Mouse (Mus musculus) embryonic facial prominence, embryonic 13.5 days (tissue): ENCODE results near the gene Bdh1. TPM values are rescaled to one million over a fixed set of nuclear protein-coding genes. Genes with fewer than 3 reads are reported as not detected.
"Not testable (repeated sequence)": the region's sequence is repeated elsewhere in the genome, so short reads cannot be mapped to it uniquely, and the experiment has no call there.

ENCODE experiments used
- ATAC-seq: fragments of 200-750 bp; cut with Nextera tagmentation; 2 replicates; pipeline ENCODE4 v1.8.0; 2017; ENCODE audit warnings: low read depth; ENCODE audit not compliant: insufficient number of reproducible peaks, insufficient read depth, low FRiP score, low TSS enrichment
- H3K27ac ChIP-seq: fragments of 300-500 bp; sonication (generic); 2 replicates; pipeline ENCODE4 v1.5.1; 2015; ENCODE audit warnings: moderate library complexity, mild to moderate bottlenecking, inconsistent platforms
- H3K27me3 ChIP-seq: fragments of 300-500 bp; sonication (generic); 2 replicates; pipeline ENCODE4 v1.6.1; 2015; ENCODE audit warnings: mild to moderate bottlenecking, inconsistent platforms
- H3K36me3 ChIP-seq: fragments of 300-500 bp; sonication (generic); 2 replicates; pipeline ENCODE4 v1.6.1; 2015; ENCODE audit warnings: mild to moderate bottlenecking, inconsistent platforms
- H3K4me1 ChIP-seq: fragments of 300-500 bp; sonication (generic); 2 replicates; pipeline ENCODE4 v1.6.1; 2015; ENCODE audit warnings: inconsistent platforms
- H3K4me2 ChIP-seq: fragments of 300-500 bp; sonication (generic); 2 replicates; pipeline ENCODE4 v1.6.1; 2015; ENCODE audit warnings: moderate library complexity, mild to moderate bottlenecking, inconsistent platforms
- H3K4me3 ChIP-seq: fragments of 300-500 bp; sonication (generic); 2 replicates; pipeline ENCODE4 v1.5.1; 2015; ENCODE audit warnings: mild to moderate bottlenecking, inconsistent platforms
- H3K9ac ChIP-seq: fragments of 300-500 bp; sonication (generic); 2 replicates; pipeline ENCODE4 v1.6.1; 2015; ENCODE audit warnings: mild to moderate bottlenecking, inconsistent platforms
- H3K9me3 ChIP-seq: fragments of 300-500 bp; sonication (generic); 2 replicates; pipeline ENCODE4 v1.6.1; 2016; ENCODE audit warnings: inconsistent platforms
- WGBS: fragments of 180-500 bp; shearing (Covaris S2); methylation state at CpG from one replicate; pipeline ENCODE4 v1.1.7; 2015; ENCODE audit warnings: mixed read lengths; 5-methylcytosine and 5-hydroxymethylcytosine counted together
- polyA plus RNA-seq: library from polyadenylated mRNA; unstranded; fragments of >200 nt; fragmentation: Nextera tagmentation; extraction: Ambion mirVana; gene quantifications from 2 replicates; pipeline ENCODE4 v1.2.1, GENCODE M21; 2015

The Bdh1 gene
- 23.7 and 31.9 TPM in 2 replicates for polyA plus RNA-seq

GRCm38 (mm10) chr16:31422000-31422399 is at the start of gene Bdh1:
TSS of gene Bdh1 (plus strand) at chr16:31422280.
- Histone ChIP-seq H3K4me1 (no peaks in the 10 kb centered on the region), H3K4me2 (no peak within 1 kb of the TSS), H3K27me3 (peaks cover 7% of the 10 kb centered on the region), H3K9me3 (no peaks in the 10 kb centered on the region), H3K36me3 (no peaks in the 10 kb centered on the region), H3K9ac (no peak within 1 kb of the TSS), H3K4me3 (no peak within 1 kb of the TSS), H3K27ac (no peak within 1 kb of the TSS)
- ATAC-seq: no peak
- 45% methylated on average over 9 of the region's 9 CpGs for WGBS

DNA sequence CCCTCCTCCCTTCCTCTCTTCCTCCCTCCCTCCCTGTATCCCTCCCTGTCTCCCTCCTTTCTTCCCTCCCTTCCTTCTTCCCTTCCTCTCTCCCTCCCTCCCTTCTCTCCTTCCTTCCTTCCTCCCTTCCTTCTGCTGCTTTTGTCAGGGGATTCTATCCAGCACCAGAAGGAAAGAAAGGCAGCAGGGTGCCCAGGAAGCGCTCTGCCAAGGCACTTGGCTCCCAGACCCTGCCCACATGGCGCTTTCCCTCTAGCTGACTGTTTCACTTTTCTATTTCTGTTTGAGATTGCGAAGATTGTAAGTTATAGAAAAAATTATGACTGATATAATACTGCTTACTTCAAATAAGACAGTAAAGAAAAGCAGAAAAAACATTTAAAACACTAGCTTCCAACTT is 49.8 kb upstream of the Bdh1 start:
- not testable (repeated sequence) for H3K27ac ChIP-seq, H3K4me3 ChIP-seq, H3K9ac ChIP-seq, H3K9me3 ChIP-seq, H3K4me2 ChIP-seq, H3K36me3 ChIP-seq, H3K4me1 ChIP-seq, H3K27me3 ChIP-seq, ATAC-seq
- WGBS: 85% methylated on average over 3 of the region's 3 CpGs

DNA sequence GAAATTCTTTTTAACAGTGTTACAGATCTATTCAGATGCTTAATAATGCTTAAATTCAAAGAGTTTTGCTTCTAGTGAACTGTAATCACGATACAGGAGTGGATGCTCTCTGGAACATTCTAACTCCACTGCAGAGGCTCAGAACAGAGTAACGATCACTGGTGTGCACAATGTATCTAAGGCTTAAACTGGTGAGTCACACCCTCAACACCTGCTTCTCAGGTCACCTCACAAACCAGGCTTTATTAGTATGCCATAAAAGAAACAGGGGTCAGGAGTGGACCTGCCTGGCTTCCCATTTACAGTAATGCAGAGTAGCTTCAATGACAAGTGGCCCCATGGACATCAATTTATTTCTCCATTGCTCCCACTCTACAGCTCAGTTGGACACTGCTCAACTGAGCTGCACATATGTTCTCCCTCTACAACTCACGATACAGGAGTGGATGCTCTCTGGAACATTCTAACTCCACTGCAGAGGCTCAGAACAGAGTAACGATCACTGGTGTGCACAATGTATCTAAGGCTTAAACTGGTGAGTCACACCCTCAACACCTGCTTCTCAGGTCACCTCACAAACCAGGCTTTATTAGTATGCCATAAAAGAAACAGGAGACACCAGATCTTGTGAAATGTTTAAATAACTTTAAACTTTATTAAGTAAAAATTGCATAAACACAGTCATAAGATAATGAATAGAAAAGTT is 46.0 kb upstream of the Bdh1 start:
- H3K4me3 ChIP-seq, ATAC-seq, H3K4me1 ChIP-seq, H3K27ac ChIP-seq, H3K36me3 ChIP-seq, H3K27me3 ChIP-seq, H3K9ac ChIP-seq, H3K4me2 ChIP-seq, H3K9me3 ChIP-seq: not testable (repeated sequence)
- 76% methylated on average over 4 of the region's 4 CpGs for WGBS

DNA sequence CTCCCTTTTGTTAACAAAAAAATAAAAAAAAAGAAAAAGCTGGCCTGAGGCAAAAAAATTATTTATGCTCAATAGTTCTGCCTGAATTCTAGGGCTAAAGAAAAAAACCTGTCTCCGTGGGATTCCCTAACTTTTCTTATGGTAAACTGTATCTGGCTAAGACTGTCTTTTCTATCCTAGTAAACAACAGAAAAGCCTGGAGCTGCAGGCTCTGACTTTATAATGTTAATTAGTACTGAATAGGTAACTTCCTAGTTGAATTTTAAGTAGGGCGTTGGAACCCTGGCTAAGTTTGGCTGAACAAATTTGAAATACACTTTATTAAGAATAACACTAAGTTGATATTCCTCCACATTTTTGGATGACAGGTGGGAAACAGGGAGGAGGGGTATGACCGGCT is 33.8 kb upstream of the Bdh1 start:
- H3K27ac ChIP-seq: not testable (repeated sequence)

GRCm38 (mm10) chr16:31399231-31399630 is 22.8 kb upstream of the Bdh1 start:
- 58% methylated on average over 2 of the region's 2 CpGs for WGBS
- H3K4me3 ChIP-seq: no peak overlapping the region
- H3K4me2 ChIP-seq: no peak overlapping the region

More for the DNA sequence above, 33.8 kb upstream of the Bdh1 start:
- H3K4me2 ChIP-seq, H3K9me3 ChIP-seq, H3K9ac ChIP-seq, ATAC-seq, H3K27me3 ChIP-seq, H3K4me1 ChIP-seq, H3K36me3 ChIP-seq, H3K4me3 ChIP-seq: not testable (repeated sequence)
- WGBS: 69% methylated on average over 3 of the region's 3 CpGs

GRCm38 (mm10) chr16:31400908-31401692 is 21.0 kb upstream of the Bdh1 start:
- H3K9ac ChIP-seq: no peak overlapping the region
- H3K27ac ChIP-seq: no peak overlapping the region; the same call in 1 of the 2 replicates
- peaks cover 5% of the 10 kb centered on the region; the same call in 1 of the 2 replicates for H3K4me1 ChIP-seq
- 81% methylated on average over 11 of the region's 11 CpGs for WGBS
- H3K4me3 ChIP-seq: no peak overlapping the region
- no peak overlapping the region for H3K4me2 ChIP-seq
- no peaks in the 10 kb centered on the region for H3K27me3 ChIP-seq
- ATAC-seq: no peak
- peaks cover 4% of the 10 kb centered on the region; the same call in 1 of the 2 replicates for H3K9me3 ChIP-seq
- H3K36me3 ChIP-seq: no peaks in the 10 kb centered on the region

More at GRCm38 (mm10) chr16:31399231-31399630, 22.8 kb upstream of the Bdh1 start:
- ATAC-seq: no peak
- Histone ChIP-seq H3K9me3 (peaks cover 4% of the 10 kb centered on the region; the same call in 1 of the 2 replicates), H3K4me1 (peaks cover 5% of the 10 kb centered on the region; the same call in 1 of the 2 replicates), H3K27ac (no peak overlapping the region), H3K27me3 (no peaks in the 10 kb centered on the region), H3K9ac (no peak overlapping the region), H3K36me3 (no peaks in the 10 kb centered on the region)

GRCm38 (mm10) chr16:31402096-31402495 is 20.0 kb upstream of the Bdh1 start:
- H3K4me3 ChIP-seq: no peak overlapping the region
- no peak for ATAC-seq
- H3K27me3 ChIP-seq: no peaks in the 10 kb centered on the region
- H3K27ac ChIP-seq: no peak overlapping the region
- H3K4me2 ChIP-seq: no peak overlapping the region
- 32% methylated on average over 8 of the region's 8 CpGs for WGBS
- H3K36me3 ChIP-seq: no peaks in the 10 kb centered on the region
- H3K9me3 ChIP-seq: peaks cover under 1% of the 10 kb centered on the region; the same call in 1 of the 2 replicates
- H3K4me1 ChIP-seq: peaks cover 5% of the 10 kb centered on the region; the same call in 1 of the 2 replicates
- H3K9ac ChIP-seq: no peak overlapping the region

DNA sequence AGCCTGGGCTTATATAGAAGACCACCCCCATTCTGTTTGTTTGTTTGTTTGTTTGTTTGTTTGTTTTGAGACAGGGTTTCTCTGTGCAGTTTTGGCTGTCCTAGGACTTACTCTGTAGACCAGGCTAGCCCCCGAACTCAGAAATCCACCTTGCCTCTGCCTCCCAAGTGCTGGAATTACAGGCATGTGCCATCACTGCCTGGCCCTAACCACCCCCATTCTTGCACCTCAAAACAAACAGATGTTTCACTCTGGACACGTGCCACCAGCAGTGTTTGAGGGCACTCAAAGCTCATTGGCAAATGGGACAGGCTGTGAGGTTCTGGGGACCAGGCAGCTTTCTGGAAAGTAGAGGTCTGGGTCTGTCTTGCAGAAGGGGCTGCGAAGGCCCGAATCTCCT is 18.1 kb upstream of the Bdh1 start:
- H3K27ac ChIP-seq: no peak overlapping the region
- ATAC-seq: no peak
- H3K27me3 ChIP-seq: no peaks in the 10 kb centered on the region
- no peak overlapping the region for H3K4me3 ChIP-seq
- WGBS: 87% methylated on average over 4 of the region's 4 CpGs
- no peaks in the 10 kb centered on the region for H3K36me3 ChIP-seq
- peaks cover 5% of the 10 kb centered on the region; the same call in 1 of the 2 replicates for H3K4me1 ChIP-seq
- no peak overlapping the region for H3K4me2 ChIP-seq
- H3K9ac ChIP-seq: no peak overlapping the region
- H3K9me3 ChIP-seq: no peaks in the 10 kb centered on the region

DNA sequence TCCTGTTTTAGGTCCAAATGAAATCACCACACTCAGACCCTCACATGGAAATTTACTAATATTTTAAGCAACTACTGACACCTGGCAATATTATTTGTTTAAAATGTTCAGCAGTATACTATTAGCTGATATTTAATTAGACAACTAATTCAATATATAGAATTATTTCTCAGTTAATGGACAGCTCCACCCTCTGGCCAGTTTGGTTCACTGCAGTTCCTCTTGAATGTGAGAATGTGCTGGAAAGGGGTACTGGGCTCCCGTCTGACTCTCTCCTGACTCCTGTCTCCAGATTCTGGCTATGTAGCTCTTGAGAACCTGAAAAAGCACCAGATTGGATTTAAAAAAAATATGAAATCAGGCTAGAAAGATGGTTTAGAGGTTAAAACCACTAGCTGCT is 17.0 kb upstream of the Bdh1 start:
- H3K27me3 ChIP-seq: no peaks in the 10 kb centered on the region
- ATAC-seq: no peak
- H3K27ac ChIP-seq: no peak overlapping the region
- H3K4me3 ChIP-seq: no peak overlapping the region
- WGBS: 75% methylated on average over 1 of the region's 1 CpGs
- H3K36me3 ChIP-seq: no peaks in the 10 kb centered on the region
- no peak overlapping the region for H3K4me2 ChIP-seq
- H3K4me1 ChIP-seq: peaks cover 5% of the 10 kb centered on the region; the same call in 1 of the 2 replicates
- no peaks in the 10 kb centered on the region for H3K9me3 ChIP-seq
- H3K9ac ChIP-seq: no peak overlapping the region

- no peaks in the 10 kb centered on the region for H3K36me3 ChIP-seq
- H3K4me1 ChIP-seq: 0 out of 2 replicates have a peak, but pooled peaks cover 5% of the 10 kb centered on the region
- WGBS: 76% methylated on average over 3 of the region's 3 CpGs
- H3K9me3 ChIP-seq: no peaks in the 10 kb centered on the region
- H3K4me2 ChIP-seq: no peak overlapping the region
- H3K9ac ChIP-seq: no peak overlapping the region
- no peaks in the 10 kb centered on the region for H3K27me3 ChIP-seq
- no peak overlapping the region for H3K4me3 ChIP-seq
- no peak for ATAC-seq
- H3K27ac ChIP-seq: no peak overlapping the region
These were observed 14.2 kb upstream of the Bdh1 start for GRCm38 (mm10) chr16:31407872-31408271.

GRCm38 (mm10) chr16:31410969-31411368 is 11.1 kb upstream of the Bdh1 start:
- Histone ChIP-seq H3K9ac (no peak overlapping the region), H3K27ac (no peak overlapping the region), H3K4me3 (no peak overlapping the region), H3K9me3 (no peaks in the 10 kb centered on the region), H3K36me3 (no peaks in the 10 kb centered on the region), H3K4me2 (no peak overlapping the region), H3K4me1 (0 out of 2 replicates have a peak, but pooled peaks cover 5% of the 10 kb centered on the region), H3K27me3 (no peaks in the 10 kb centered on the region)
- 74% methylated on average over 4 of the region's 4 CpGs for WGBS
- no peak for ATAC-seq
